Mouse (Mus musculus) ES-E14 (cell line): ENCODE data around the gene Pcnx2.

Experiments used
- CHD2 ChIP-seq: IDR thresholded peaks from 2 replicates; pipeline ENCODE4 v1.6.1; 2014; ENCODE audit warnings: mild to moderate bottlenecking, low read depth, low read length, inconsistent platforms
- HCFC1 ChIP-seq: IDR thresholded peaks from 2 replicates; pipeline ENCODE4 v1.6.1; 2012; ENCODE audit warnings: low read length, inconsistent platforms, borderline replicate concordance; ENCODE audit not compliant: insufficient read depth
- MAFK ChIP-seq: IDR thresholded peaks from 2 replicates; pipeline ENCODE4 v1.6.1; 2014; ENCODE audit warnings: mild to moderate bottlenecking, low read depth, low read length, inconsistent platforms; ENCODE audit not compliant: insufficient read depth
- ZNF384 ChIP-seq: IDR thresholded peaks from 2 replicates; pipeline ENCODE4 v1.6.1; 2012; ENCODE audit warnings: low read depth, low read length, inconsistent platforms

- TF ChIP-seq ZNF384 (no peak), MAFK (no peak), CHD2 (no peak), HCFC1 (no peak)
Measured at GRCm38 (mm10) chr8:125756391-125757105, 141.6 kb downstream of the Pcnx2 start.
